Mouse (Mus musculus) forebrain, postnatal 0 days (tissue): Measurements from ENCODE around the gene Gm49388. TPM values are rescaled to one million over a fixed set of nuclear protein-coding genes. Genes with fewer than 3 reads are reported as not detected.
A peak's percentile ranks its signal among the peaks of the same experiment; 100 is the strongest.
"Not testable (repeated sequence)": the region's sequence is repeated elsewhere in the genome, so short reads cannot be mapped to it uniquely, and the experiment has no call there.

Experiments used
- ATAC-seq: fragments of 200-750 bp; cut with Nextera tagmentation; 2 replicates; pipeline ENCODE4 v1.8.0; 2017; ENCODE audit warnings: mild to moderate bottlenecking, moderate library complexity
- DNase-seq: peaks from one replicate; pipeline ENCODE4 v3.0.0-alpha.2; 2015
- H3K27ac ChIP-seq: fragments of 300-500 bp; sonication (generic); 2 replicates; pipeline ENCODE4 v1.5.1; 2014; ENCODE audit warnings: low read depth, mild to moderate bottlenecking, antibody characterized with exemption, low read length, moderate library complexity, mixed read lengths
- H3K27me3 ChIP-seq: fragments of 300-500 bp; sonication (generic); 2 replicates; pipeline ENCODE4 v1.6.1; 2014; ENCODE audit warnings: mild to moderate bottlenecking, low read length, mixed read lengths; ENCODE audit not compliant: insufficient read depth
- H3K36me3 ChIP-seq: fragments of 300-500 bp; sonication (generic); 2 replicates; pipeline ENCODE4 v1.6.1; 2014; ENCODE audit warnings: mild to moderate bottlenecking, moderate library complexity; ENCODE audit not compliant: insufficient read depth
- H3K4me1 ChIP-seq: fragments of 300-500 bp; sonication (generic); 2 replicates; pipeline ENCODE4 v1.6.1; 2014; ENCODE audit warnings: antibody characterized with exemption; ENCODE audit not compliant: insufficient read depth
- H3K4me2 ChIP-seq: fragments of 300-500 bp; sonication (generic); 2 replicates; pipeline ENCODE4 v1.6.1; 2014; ENCODE audit warnings: low read depth, mild to moderate bottlenecking, moderate library complexity
- H3K4me3 ChIP-seq: fragments of 300-500 bp; sonication (generic); 2 replicates; pipeline ENCODE4 v1.5.1; 2014; ENCODE audit warnings: low read depth, low read length, mixed read lengths
- H3K9ac ChIP-seq: fragments of 300-500 bp; sonication (generic); 2 replicates; pipeline ENCODE4 v1.6.1; 2014; ENCODE audit warnings: mild to moderate bottlenecking
- H3K9me3 ChIP-seq: fragments of 300-500 bp; sonication (generic); 2 replicates; pipeline ENCODE4 v1.6.1; 2016; ENCODE audit warnings: low read length
- CTCF ChIP-seq: sonication (generic); IDR thresholded peaks from 2 replicates; pipeline ENCODE4 v1.5.1; 2016; ENCODE audit warnings: antibody characterized with exemption, control low read depth, low read depth
- WGBS: fragments of 180-500 bp; shearing (Covaris S2); extraction: QIAGEN DNeasy Blood & Tissue Kit; methylation state at CpG from one replicate; pipeline ENCODE4 v1.1.7; 2014; 5-methylcytosine and 5-hydroxymethylcytosine counted together
- polyA plus RNA-seq: library from polyadenylated mRNA; unstranded; fragments of >200 nt; fragmentation: Nextera tagmentation; extraction: Ambion mirVana; gene quantifications from 2 replicates; pipeline ENCODE4 v1.2.1, GENCODE M21; 2015
- total RNA-seq: library from RNA; depleted of rRNA; stranded (reverse); fragments of >200 nt; gene quantifications from 2 replicates; pipeline ENCODE4 v1.2.3, GENCODE M21; 2014

Gene Gm49388
- total and polyA plus RNA-seq, 2 experiments from 2014 or later = 0.05 TPM; not detected in 1

DNA sequence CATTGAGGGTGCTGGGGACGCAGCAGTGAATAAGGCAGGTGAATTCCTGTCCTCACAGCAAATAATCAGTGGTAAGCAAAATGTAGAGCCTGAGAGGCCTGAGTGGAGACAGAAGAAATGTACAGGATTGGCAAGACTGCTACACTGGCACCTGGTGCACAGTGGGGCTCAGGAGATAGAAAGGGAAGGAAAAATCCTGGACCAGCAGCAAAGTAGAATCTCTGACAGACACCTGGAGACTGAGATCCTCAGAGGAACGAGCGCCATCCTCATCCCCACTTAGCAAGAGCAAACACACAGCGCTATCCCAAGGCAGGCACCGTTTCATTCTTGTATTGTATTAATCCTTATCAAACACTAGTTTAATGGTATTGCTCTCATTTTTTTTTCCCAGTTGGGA lies 52.1 kb downstream of the Gm49388 start:
- Histone ChIP-seq H3K4me2 (no peak overlapping the region), H3K9ac (no peak overlapping the region), H3K9me3 (no peaks in the 10 kb centered on the region), H3K36me3 (no peaks in the 10 kb centered on the region), H3K27me3 (no peaks in the 10 kb centered on the region), H3K27ac (no peak overlapping the region), H3K4me3 (no peak overlapping the region), H3K4me1 (no peaks in the 10 kb centered on the region; the same call in 1 of the 2 replicates)
- WGBS = 88% methylated on average over 5 of the region's 5 CpGs
- no peak for ATAC-seq
- TF ChIP-seq CTCF = no peak
- no peak for DNase-seq

DNA sequence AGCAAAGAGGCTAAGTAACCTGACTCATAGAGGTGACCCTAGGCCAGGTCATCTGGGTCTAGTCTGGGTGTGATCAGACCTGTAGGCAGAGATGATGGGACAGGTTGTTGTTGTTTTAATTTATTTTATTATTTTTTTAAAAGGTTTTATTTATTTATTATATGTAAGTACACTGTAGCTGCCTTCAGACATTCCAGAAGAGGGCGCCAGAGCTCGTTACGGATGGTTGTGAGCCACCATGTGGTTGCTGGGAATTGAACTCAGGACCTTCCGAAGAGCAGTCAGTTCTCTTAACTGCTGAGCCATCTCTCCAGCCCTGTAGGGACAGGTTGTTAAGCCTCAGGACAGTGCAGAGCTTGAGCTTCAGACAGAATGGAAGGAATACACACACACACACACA lies 52.5 kb downstream of the Gm49388 start:
- DNase-seq, H3K4me1 ChIP-seq, ATAC-seq, H3K36me3 ChIP-seq, H3K4me3 ChIP-seq, H3K27me3 ChIP-seq, H3K9me3 ChIP-seq, H3K27ac ChIP-seq, H3K4me2 ChIP-seq, H3K9ac ChIP-seq: not testable (repeated sequence)
- 81% methylated on average over 4 of the region's 4 CpGs for WGBS

DNA sequence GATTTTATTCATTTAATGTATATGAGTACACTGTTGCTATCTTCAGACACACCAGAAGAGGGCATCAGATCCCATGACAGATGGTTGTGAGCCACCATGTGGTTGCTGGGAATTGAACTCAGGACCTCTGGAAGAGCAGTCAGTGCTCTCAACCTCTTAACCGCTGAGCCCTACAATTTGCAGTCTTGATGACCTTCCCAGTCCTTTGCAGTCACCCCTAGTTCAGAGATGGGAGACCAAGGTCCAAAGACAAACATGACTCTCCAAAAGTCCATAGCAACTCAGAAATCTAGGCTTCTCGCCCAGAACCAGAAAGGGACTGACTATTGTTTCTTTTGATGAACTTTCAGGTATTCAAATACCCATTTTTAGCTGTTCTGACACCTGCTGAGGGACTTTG lies 54.6 kb downstream of the Gm49388 start:
- WGBS = 77% methylated on average over 2 of the region's 2 CpGs
- not testable (repeated sequence) for H3K9ac ChIP-seq, H3K27me3 ChIP-seq, H3K4me3 ChIP-seq, H3K27ac ChIP-seq, H3K4me2 ChIP-seq, H3K36me3 ChIP-seq, H3K4me1 ChIP-seq, DNase-seq, H3K9me3 ChIP-seq, ATAC-seq

DNA sequence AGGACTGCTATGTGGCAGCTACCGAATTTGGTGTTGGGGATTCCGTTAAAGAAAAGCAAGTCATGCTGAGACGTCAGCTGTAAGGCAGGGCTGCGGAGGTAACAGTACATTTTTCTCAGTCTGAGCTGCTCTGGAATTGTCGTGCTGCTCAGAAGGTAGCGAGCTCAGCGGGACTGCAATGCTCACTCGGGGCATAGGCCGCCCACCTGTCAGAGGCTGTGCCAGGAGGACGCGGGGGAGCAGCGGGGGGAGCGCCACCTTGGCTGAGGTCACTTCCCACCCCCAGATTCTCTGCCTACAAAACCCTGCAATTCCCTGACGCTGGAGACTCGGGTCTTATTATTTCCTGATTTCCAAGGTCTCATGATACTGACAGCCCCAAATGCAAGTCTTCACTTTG lies 55.5 kb downstream of the Gm49388 start:
- H3K27ac ChIP-seq = peak overlapping the region; percentile 95
- H3K9ac ChIP-seq = peak overlapping the region; percentile 67
- peak; percentile 12 for ATAC-seq
- peak overlapping the region; percentile 82 for H3K4me3 ChIP-seq
- H3K36me3 ChIP-seq = peaks cover under 1% of the 10 kb centered on the region; the same call in 1 of the 2 replicates
- H3K9me3 ChIP-seq = no peaks in the 10 kb centered on the region
- H3K27me3 ChIP-seq = no peaks in the 10 kb centered on the region
- 1% methylated on average over 15 of the region's 15 CpGs for WGBS
- peak overlapping the region; percentile 97 for H3K4me2 ChIP-seq
- no peak for DNase-seq
- peaks cover 3% of the 10 kb centered on the region; the same call in 1 of the 2 replicates for H3K4me1 ChIP-seq
- TF ChIP-seq CTCF = no peak

DNA sequence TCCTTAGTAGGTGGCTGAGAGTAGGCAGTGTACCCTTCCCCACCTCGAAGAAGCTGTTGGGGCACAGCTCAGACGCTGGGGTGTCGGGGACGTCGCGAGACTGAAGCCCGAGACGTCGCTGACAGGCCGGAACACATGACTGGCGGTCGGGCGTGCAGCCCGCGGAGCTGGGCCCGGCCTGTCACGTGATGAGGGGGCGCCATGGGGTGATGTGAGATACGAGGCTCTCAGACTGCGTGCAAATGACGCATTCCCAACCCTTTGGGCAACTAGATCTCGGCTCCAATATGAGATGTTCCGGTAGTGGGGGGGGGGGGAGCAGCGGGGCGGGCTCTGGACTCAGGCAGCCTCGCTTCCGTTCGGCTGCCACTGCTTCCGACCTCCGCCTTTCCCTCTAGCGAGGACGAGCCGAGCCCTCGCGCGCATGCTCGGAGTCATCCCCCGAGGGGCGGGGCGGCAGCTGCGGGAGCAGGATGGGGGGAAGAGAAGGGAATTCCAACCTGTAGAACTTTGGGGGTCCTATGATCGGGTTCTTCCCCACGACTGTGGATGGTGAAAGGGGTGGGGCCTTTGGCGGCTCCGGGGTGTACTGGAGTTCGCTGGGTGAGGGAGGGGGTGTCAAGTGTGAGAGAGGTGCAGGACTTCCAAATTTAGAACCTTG lies 56.1 kb downstream of the Gm49388 start:
- H3K27ac ChIP-seq = peak overlapping the region; percentile 95
- WGBS = under 1% methylated on average over 46 of the region's 46 CpGs
- peaks cover 3% of the 10 kb centered on the region; the same call in 1 of the 2 replicates for H3K4me1 ChIP-seq
- peak; percentile 20; the same call in 1 of the 2 replicates for TF ChIP-seq CTCF
- peak overlapping the region; percentile 82 for H3K4me3 ChIP-seq
- H3K36me3 ChIP-seq = peaks cover 7% of the 10 kb centered on the region; the same call in 1 of the 2 replicates
- H3K9ac ChIP-seq = peak overlapping the region; percentile 67
- no peaks in the 10 kb centered on the region for H3K9me3 ChIP-seq
- DNase-seq (peak; percentile 98), ATAC-seq (peak; percentile 97)
- peak overlapping the region; percentile 97 for H3K4me2 ChIP-seq
- no peaks in the 10 kb centered on the region for H3K27me3 ChIP-seq

DNA sequence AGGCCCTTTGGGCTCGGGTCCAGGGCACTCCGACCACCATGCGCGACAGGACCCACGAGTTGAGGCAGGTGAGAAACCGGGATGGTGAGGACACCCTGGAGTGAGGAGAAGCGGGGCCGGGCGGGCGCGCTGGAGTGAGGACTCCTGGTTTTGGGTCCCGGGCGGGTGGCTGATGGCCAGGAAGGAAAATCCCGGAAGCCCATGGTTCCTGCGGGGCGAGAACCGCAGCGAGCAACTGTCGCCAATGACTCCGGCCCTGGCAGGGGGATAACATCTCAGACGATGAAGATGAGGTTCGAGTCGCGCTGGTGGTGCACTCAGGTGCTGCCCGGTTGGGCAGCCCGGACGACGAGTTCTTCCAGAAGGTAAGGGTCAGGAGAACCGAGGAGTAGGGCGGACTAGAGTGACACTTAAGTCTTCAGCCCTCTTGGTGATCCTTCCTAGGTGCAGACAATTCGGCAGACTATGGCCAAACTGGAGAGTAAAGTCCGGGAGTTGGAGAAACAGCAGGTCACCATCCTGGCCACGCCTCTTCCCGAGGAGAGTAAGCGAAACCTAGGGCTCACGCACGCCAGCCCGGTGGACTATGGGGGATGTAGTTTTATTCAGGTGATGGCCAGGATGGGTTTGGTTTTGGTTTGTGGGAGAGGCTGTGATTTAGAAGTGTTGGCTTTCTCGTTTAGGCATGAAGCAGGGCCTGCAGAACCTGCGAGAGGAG lies 56.8 kb downstream of the Gm49388 start:
- peak overlapping the region; percentile 82 for H3K4me3 ChIP-seq
- peak; percentile 37 for ATAC-seq
- DNase-seq = peak; percentile 78
- peak overlapping the region; percentile 67 for H3K9ac ChIP-seq
- TF ChIP-seq CTCF = no peak
- H3K27ac ChIP-seq = peak overlapping the region; percentile 95; the same call in 1 of the 2 replicates
- peaks cover 3% of the 10 kb centered on the region; the same call in 1 of the 2 replicates for H3K4me1 ChIP-seq
- peaks cover 11% of the 10 kb centered on the region; the same call in 1 of the 2 replicates for H3K36me3 ChIP-seq
- H3K9me3 ChIP-seq = no peaks in the 10 kb centered on the region
- under 1% methylated on average over 40 of the region's 40 CpGs for WGBS
- no peaks in the 10 kb centered on the region for H3K27me3 ChIP-seq
- H3K4me2 ChIP-seq = peak overlapping the region; percentile 97
